Mouse (Mus musculus) frontal cortex, adult 2 months (tissue): ENCODE measurements around the gene Limk2. TPM values are rescaled to one million over a fixed set of nuclear protein-coding genes. Genes with fewer than 3 reads are reported as not detected.

Experiments
- DNase-seq, 2 experiments: peaks; one replicate each; pipeline ENCODE4 v3.0.0; 2022; ENCODE audit warnings: low spot score in 1 of 2; ENCODE audit errors: extremely low spot score in 1 of 2
- polyA plus RNA-seq: library from polyadenylated mRNA; depleted of rRNA; stranded (reverse); fragments of >200 nt; gene quantifications from 2 replicates; pipeline ENCODE4 v1.2.3, GENCODE M21; 2012

The Limk2 gene
- polyA plus RNA-seq, 1 experiment = 179 TPM

GRCm38 (mm10) chr11:3336602-3337001 is 72.4 kb downstream of the Limk2 start:
- no peak for DNase-seq

- no peak for DNase-seq
These were observed 73.3 kb downstream of the Limk2 start for GRCm38 (mm10) chr11:3335651-3336216.

- DNase-seq = no peak
These were observed 74.2 kb downstream of the Limk2 start for GRCm38 (mm10) chr11:3334711-3335316.

GRCm38 (mm10) chr11:3334141-3334710 is 74.8 kb downstream of the Limk2 start:
- no peak for DNase-seq

- DNase-seq = no peak
These were observed 75.8 kb downstream of the Limk2 start for GRCm38 (mm10) chr11:3333111-3333695.

GRCm38 (mm10) chr11:3331756-3332642 is 77.0 kb downstream of the Limk2 start:
- peak; percentile 90 to 92 for DNase-seq

GRCm38 (mm10) chr11:3330991-3331750 is 77.8 kb downstream of the Limk2 start:
- peak in 1 of 2 experiments; percentile 28 for DNase-seq

- peak; percentile 81 to 89 for DNase-seq
These were observed 78.4 kb downstream of the Limk2 start for GRCm38 (mm10) chr11:3330566-3330965.

GRCm38 (mm10) chr11:3329891-3330451 is 79.0 kb downstream of the Limk2 start, which contains the start of gene Pik3ip1:
Gene Pik3ip1, plus strand, starts transcription at chr11:3330401.
- DNase-seq = peak in 1 of 2 experiments; percentile 44

GRCm38 (mm10) chr11:3328806-3329775 is 79.9 kb downstream of the Limk2 start:
- no peak for DNase-seq

GRCm38 (mm10) chr11:3328271-3328670 is 80.7 kb downstream of the Limk2 start:
- no peak for DNase-seq

- no peak for DNase-seq
These were observed 90.7 kb downstream of the Limk2 start for GRCm38 (mm10) chr11:3318286-3318685.

- DNase-seq = peak in 1 of 2 experiments; percentile 72
These were observed 94.8 kb downstream of the Limk2 start for GRCm38 (mm10) chr11:3314148-3314547.

GRCm38 (mm10) chr11:3313294-3313693 is 95.7 kb downstream of the Limk2 start:
- DNase-seq = no peak

- no peak for DNase-seq
These were observed 97.2 kb downstream of the Limk2 start for GRCm38 (mm10) chr11:3311586-3312347.

GRCm38 (mm10) chr11:3310789-3311585 is 98.0 kb downstream of the Limk2 start:
- no peak for DNase-seq

- DNase-seq = no peak
These were observed 99.1 kb downstream of the Limk2 start for GRCm38 (mm10) chr11:3309884-3310283.
